Mouse (Mus musculus) induced T-regulatory cell, adult 2 months (primary cell): ENCODE results near the gene 2900026A02Rik.

Source experiments
- DNase-seq: peaks from one replicate; pipeline ENCODE4 v3.0.0-alpha.2; 2012; ENCODE audit warnings: low read depth

Gene 2900026A02Rik

GRCm38 (mm10) chr5:113174916-113175692 is 45.9 kb downstream of the 2900026A02Rik start:
- DNase-seq = peak; percentile 36

- peak; percentile 66 for DNase-seq
Measured at GRCm38 (mm10) chr5:113173318-113173717, 47.7 kb downstream of the 2900026A02Rik start.

GRCm38 (mm10) chr5:113171968-113172578 is 49.0 kb downstream of the 2900026A02Rik start:
- DNase-seq = no peak

DNA sequence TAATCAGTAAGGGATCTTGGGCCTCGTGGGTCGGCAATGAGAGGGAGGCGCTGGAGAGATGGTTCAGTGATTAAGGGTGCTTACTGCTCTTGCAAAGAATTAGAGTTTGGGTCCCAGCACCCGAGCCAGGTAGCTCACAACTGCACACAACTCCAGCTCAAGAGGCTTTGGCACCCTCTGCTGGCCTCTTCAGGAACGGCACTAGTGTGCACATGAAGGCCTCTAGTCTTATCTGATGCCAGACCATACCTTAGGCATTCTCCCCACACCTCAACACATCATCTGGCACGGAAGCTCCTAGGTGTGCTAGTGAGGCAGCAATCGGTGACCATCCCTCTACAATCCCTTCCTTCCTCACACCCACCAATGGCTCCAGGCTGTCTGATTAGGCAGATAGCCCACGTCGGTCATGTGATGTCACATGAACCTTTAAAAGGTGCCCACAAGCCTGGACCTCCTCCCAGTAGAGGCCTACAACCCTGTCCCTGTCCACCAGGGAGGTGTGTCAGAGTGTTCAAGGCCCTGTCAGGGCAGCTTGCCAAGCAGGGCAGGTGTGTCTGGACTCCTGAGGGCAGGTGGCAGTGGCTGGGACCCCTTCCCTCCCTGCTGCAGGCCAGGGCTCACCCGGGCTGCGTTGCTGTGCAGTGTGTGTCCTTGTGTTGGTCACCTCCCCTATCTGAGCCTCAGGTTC is 50.8 kb downstream of the 2900026A02Rik start:
- peak; percentile 51 for DNase-seq

DNA sequence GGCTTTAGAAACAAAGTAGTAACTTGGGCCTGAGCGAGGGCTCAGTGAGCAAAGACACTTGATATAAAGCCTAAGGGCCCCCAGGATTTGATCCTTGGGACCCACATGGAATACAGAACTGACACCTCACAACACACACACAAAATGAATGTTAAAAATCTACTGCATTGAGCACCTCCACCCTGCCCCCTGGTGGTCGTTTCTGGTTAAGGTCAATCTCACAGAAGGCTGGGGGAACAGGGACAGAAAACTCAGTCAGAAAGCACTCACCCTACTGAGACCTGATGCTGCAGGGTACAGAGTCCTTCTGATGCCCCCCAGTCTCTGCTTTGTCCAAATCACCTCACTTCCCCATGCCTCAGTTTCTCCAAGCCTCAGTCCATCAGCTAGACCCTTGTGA is 53.3 kb downstream of the 2900026A02Rik start:
- DNase-seq = peak; percentile 65

DNA sequence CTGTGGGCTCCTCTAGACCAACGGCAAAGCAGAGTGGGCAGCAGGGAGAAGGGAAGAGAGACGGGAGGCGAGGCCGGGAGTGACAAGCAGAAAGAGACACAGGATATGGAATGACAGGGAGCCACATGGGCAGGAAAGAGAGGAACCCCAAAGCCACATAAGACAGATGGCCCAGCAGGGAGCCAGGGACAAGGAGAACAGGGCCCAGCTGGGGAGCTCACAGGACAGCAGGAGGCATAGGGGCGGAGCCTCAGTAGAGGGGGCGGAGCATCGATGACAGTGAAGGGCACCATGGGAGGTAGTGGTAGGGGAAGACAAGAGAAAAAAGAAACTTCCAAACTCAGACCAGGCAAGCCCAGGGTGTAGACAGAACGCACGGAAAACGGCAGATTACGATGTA is 55.6 kb downstream of the 2900026A02Rik start:
- DNase-seq = peak; percentile 29

DNA sequence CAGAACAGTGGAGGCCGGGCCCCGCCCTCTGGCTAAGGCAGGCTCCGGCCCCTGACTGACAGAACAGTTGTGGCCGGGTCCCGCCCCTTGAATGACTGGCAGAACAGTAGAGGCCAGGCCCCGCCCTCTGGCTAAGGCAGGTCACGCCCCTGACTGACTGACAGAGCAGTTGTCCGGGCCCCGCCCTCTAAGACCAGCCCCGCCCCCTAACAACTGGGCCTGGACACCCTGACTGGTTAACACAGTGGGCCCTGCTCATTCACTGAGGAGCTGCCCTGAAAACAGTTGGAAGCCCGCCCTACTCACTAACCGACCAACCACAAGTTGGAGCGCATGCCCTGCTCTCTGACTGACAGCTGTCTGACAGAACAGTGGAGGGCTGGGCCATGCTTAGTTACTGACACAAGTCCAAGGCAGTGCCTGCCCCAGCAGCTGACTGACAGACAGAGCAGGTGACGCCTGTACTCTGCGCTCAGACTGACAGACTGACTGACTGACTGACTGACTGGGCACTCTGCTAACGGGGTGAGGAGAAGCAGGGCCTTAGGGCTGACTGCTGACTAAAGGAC is 56.1 kb downstream of the 2900026A02Rik start:
- DNase-seq = peak; percentile 70

GRCm38 (mm10) chr5:113164448-113164847 is 56.6 kb downstream of the 2900026A02Rik start:
- no peak for DNase-seq

GRCm38 (mm10) chr5:113163116-113163515 is 57.9 kb downstream of the 2900026A02Rik start:
- DNase-seq = peak; percentile 43

DNA sequence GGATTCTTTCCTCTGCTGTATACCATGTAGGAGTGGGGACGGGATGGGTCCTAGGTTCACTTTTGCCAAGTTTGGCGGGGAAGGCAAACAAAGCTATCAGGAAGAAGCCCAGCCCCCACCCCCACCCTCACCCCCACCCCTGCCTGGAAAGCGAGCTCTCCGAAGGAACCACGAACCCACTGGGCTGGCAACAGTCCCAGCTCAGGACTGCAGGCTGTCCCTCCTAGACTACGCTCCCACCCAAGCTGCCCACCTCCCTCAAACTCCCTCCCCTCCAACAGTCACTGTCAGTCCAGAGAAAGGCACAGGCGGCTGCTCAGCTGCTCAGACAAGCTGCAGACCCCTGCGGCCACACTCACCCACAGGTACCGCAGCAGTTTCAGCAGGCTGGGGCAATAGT is 58.3 kb downstream of the 2900026A02Rik start:
- DNase-seq = no peak

- no peak for DNase-seq
Measured at GRCm38 (mm10) chr5:113161576-113161975, 59.5 kb downstream of the 2900026A02Rik start.

GRCm38 (mm10) chr5:113160320-113160719 is 60.7 kb downstream of the 2900026A02Rik start:
- no peak for DNase-seq

GRCm38 (mm10) chr5:113158759-113159355 is 62.2 kb downstream of the 2900026A02Rik start:
- DNase-seq = no peak

DNA sequence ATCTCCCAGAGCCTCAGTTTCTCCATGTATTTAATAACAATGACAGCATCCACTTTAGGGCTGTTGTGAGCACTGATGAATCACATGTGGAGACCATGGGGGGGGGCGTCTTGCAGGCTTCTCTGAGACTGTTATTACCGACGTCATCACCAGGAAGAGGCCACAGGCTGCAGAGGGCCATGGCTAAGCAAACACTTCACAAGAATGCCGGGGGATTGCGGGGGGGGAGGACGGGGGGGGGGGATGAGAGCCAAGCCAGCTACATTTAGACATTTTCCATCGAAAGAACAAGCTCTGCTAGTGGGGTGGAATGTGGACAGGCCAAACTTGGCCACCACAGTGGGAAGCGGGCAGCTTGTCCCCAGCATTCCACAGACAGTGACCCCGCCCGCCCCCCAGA is 63.4 kb downstream of the 2900026A02Rik start:
- DNase-seq = no peak

DNA sequence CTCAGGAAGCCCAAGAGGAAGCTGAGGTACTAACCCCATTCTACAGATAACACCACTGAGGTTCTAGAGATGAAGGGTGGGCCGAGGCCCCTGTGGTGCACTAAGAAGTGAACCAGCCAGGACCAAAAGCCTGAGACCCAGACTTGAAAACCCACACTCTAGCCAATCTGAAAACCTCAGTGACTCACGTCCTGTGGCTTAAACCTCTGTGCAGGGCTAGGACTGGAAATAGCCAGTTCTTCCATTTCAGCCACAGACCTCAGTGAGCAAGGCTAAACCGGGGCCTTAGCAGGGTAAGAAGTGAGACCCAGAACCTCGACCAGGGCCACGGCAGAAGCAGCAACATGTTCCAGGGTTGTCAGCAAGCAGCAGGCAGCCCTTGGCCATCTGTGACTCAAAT is 64.0 kb downstream of the 2900026A02Rik start:
- peak; percentile 36 for DNase-seq

DNA sequence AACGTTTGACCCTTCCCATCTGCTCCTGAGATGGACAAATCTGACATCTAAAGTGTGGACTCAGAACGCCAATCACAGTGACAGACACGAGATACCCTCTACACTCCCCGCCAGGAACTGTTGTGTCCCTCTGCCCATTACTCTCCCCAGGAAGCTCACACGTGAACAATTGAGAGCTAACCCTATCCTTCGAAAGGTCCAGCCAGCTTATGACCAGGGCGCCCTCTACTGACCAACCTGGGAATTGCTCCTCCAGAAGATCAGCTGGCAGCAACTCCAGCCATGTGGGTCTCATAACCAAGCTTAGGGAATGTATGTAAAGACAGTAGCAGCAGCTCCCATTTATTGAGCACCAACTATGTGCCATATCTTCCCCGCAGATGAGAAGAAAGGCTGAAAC is 65.9 kb downstream of the 2900026A02Rik start:
- peak; percentile 72 for DNase-seq

GRCm38 (mm10) chr5:113154441-113154840 is 66.6 kb downstream of the 2900026A02Rik start:
- DNase-seq = no peak

DNA sequence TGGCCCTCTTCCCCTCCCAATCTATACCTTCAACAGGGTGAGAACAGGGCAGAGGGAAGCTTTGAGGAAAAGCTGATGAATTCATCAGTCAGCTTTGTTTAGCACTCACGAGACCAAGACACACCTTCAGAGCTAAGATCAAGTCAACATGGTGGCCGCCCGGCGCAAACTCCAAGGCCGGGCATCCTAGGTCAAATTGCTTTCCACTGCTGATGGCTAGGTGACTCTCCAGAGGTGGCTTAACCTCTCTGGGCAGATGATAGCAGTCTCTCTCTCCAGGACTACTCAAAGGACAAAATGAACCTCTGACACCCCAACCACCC is 67.6 kb downstream of the 2900026A02Rik start:
- no peak for DNase-seq

GRCm38 (mm10) chr5:113152663-113153507 is 68.2 kb downstream of the 2900026A02Rik start:
- DNase-seq = no peak

DNA sequence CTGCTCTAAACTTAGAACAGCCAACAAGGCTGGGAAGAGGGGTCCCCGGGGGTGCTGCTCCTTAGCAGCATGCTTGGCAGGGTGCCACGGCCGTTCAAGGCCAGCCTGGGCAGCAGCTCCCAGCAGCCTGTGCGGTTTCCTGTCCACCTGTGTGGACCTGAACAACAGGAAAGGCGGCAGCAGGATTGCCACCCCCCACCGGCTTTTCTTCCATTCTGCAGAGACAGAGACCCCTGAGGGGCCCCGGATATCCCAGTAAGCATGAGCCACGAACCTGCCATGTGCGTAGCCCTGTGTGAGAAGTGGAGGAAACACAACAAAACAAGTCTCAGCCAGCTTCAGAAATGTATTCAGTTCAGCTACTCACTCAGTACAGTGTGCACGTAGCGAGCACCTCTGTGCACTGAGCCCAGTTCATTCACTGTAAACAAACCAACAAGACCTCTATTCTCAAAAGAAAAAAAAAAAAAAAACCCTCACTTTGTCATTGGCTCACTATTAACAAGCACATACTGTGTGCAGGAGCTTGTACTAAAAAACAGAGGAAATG is 69.4 kb downstream of the 2900026A02Rik start:
- no peak for DNase-seq
